Mouse (Mus musculus): ENCODE data around the gene Ntn5.

The Ntn5 gene

DNA sequence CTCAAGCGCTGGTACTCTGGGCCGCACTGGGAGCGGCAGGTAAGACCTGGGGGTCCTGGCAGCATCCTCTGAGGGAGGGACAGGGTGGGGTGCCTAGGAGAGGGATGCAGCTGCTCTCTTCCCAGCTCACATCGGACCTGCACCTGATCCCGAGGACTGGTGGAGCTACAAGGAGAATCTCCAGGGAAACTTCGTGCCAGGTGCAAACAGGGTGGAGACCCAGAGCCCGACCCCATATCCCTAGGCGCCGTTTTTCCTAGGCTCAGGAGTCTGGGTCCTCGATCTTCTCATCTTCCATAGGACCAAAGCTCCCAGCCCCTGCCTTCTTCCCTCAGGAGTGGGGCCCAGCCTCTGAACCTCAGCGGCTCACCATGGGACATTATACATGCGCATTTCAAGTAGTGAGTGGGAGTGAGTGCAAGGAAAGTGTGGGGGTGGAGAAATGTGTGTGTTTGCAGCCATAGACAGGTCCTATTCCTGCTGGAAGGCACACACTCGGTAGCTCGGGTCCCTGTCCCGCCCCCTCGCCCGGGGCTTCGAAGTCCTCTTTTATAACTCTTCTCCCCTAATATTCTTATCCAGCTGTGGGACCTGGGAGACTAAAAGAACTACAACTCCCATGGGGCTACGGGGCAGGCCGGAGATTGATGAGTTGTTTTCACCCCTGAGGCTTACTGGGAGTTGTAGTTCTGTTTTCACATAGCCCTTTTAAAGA is 16.6 kb downstream of the Ntn5 start:
- peak; percentile 89 for DNase-seq

DNA sequence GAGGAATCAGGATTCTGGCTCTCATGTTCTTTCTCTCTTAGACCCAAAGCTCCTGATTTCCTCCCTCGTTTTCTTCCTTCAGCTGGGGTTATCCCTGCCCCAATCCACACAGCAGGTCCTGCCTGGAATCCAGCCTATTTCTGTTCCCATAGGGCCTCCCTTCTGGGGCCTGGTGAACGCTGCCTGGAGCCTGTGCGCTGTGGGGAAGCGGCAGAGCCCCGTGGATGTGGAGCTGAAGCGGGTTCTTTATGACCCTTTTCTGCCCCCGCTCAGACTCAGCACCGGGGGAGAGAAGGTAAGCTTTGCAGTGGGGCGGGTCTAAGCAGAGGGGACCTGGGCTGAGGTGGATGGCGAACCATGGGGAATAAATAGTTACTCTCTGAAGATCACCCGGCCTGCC is 17.2 kb downstream of the Ntn5 start:
- DNase-seq, result no peak

DNA sequence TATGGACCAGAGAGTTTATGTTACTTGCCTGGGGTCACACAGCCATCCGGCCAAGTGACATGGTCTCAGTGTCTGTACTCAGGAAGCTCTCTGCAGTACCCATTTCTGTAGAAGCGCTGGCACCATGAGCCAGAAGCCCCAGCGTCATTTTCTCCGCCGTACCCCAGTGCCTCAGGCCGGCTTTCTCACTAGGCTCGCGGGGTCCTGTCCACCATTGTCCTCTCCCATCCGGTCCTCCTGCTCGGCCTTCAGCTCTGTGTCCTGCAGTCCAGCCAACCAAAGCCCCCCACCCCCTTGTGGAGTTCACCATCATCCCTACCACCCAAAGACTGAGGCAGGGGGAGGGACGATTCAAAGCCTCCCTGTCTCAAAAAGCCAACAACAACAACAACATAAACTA is 17.8 kb downstream of the Ntn5 start:
- no peak for DNase-seq

DNA sequence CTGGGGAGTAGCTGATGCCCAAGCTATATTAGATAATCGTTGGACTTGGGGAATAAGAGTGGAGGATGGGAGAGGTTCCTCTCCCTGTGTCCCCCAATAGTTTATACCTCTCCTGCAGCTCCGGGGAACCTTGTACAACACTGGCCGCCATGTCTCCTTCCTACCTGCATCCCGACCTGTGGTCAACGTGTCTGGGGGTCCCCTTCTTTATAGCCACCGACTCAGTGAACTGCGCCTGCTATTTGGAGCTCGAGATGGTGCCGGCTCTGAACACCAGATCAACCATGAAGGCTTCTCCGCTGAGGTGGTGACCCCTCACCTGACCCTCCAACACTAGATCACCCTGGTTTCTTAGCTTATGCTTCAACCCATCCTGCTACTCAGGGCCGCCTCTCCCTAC is 18.5 kb downstream of the Ntn5 start:
- DNase-seq, result no peak

DNA sequence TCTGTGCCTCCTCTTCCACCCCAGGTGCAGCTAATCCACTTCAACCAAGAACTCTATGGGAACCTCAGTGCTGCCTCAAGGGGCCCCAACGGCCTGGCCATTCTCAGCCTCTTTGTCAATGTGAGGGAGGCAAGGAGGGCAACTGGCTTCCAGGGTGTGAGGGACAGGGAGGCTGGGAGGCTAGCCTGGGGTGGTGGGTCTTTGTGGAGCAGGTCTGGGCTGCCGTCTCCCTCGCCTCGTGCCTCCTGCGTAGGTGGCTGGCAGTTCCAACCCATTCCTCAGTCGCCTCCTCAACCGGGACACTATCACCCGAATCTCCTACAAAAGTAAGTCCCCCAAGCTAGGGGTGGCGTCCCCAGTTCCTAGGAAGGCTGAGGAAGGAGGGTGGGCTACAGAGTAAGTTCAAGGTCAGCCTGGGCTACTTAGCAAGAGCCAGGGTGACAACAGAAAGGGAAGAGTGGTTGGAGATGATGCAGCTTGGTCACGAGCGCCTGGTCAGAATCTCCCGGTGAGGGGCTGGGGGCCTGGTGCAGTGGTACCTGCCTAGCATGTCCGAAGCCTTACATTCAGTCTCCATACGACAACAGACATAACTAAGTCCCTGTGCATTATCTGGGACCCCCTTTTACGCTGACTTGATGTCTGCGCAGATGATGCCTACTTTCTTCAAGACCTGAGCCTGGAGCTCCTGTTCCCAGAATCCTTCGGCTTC is 19.1 kb downstream of the Ntn5 start:
- no peak for DNase-seq

DNA sequence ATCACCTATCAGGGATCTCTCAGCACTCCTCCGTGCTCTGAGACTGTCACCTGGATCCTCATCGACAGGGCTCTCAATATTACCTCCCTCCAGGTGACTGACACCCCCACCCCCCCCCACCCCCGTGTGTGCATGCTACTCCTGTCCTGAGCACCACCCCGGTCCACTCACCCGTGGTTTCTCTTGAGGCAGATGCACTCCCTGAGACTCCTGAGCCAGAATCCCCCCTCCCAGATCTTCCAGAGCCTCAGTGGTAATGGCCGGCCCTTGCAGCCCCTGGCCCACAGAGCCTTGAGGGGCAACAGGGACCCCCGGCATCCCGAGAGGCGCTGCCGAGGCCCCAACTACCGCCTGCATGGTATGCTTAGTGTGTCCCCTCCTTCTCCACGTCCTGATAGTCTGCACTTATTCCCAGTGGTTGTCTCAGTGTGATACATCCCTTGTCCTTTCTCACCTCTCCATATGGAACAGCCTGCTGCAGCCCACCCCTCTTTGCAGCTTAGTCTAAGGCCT is 19.8 kb downstream of the Ntn5 start:
- DNase-seq, result no peak

DNA sequence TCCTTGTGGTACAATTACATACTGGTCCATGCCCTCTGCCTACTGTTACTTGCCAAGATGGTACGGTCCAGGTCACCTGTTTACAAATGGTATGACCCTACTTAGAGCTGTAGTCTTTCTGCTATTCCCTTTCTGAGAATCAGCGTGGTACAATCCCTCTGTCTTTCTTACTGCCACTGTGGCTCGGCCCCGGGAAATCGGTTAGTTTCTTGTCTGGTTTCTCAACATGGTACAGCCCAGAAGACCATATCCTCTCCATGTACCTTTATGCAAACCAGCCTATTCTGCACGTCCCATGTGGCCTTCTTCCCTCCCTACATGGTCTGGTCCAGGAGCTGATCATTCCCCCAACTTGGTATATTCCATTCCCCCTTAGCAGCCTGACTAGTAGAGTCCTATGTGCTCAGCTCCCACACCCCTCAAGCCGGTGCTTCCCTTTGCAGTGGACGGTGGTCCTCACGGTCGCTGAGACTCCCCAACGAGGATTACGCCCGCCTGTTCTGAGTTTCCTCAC is 20.3 kb downstream of the Ntn5 start:
- DNase-seq, result peak; percentile 78

DNA sequence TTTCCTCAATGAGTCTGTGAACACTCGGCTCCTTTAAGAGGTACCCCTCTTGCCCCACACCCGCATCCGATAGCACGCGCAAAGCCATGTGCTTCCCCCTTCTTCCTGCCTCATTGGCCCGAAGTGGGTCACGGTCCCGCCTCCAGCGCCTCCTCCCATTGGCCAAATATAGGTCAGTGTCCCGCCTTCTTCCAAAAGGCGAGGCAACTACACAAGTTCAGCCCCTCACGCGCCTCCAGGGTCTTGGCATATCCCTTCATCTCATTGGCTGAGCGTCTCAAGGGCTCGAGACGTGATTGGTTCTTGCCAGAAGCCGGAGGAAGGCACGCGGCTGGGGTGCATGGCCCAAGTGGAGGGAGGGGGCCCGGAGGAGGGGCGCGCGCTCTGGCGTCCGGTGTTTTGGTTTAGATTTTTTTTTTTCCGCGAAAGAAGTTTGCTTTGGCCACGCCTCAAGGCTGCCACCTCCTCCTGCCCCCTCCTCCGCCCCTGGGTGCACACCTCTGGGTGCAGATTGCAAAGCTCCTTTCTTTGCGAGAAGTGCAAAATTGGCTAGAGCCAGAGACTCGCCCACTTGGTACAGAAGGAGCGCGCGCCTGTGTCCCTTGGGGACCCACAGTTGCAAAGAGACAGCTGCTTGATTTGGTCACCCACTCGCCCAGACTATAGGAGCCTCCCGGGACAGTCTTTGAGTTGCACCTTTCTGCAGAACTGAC is 21.1 kb downstream of the Ntn5 start, which contains the start of gene Dbp:
Gene Dbp (plus strand): TSS at position 359 of the 713 bp plus-strand sequence.
- peak; percentile 100 for DNase-seq

DNA sequence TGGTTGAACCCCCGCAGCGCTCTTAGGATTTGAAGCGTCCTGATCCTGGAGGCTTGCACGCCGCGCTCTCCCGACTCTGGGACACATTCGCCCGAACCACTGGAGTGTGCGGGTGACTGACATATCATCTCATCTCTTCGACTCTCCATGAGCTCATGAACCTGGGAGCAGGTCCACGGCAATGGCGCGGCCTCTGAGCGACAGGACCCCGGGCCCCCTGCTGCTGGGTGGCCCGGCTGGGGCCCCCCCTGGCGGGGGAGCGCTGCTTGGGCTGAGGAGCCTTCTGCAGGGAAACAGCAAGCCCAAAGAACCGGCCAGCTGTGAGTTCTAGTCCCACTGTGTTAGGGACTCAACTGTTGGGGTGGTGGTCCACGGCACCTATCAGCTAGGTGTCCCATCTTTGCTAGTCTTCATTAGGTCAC is 21.6 kb downstream of the Ntn5 start:
- no peak for DNase-seq

DNA sequence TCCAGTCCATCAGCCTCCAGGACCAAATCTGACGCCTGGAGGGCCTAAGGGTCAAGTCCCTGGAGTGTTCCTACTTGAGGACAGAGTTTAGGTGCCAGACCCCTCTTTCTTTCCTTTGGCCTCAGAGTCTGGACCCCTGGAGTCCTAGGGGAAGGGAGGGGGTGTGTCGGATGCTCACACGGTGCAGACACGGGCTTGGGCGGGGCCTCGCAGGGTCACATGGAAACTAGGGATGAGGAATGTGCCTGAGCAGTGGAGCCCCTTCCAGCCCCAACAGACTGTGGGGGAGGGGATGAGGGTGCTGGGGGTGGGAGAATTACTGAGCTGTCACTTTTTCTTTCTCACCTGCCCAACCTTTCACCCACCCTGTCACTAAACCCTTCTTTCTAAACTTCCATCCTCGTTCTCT is 22.1 kb downstream of the Ntn5 start:
- DNase-seq, result peak; percentile 87

DNA sequence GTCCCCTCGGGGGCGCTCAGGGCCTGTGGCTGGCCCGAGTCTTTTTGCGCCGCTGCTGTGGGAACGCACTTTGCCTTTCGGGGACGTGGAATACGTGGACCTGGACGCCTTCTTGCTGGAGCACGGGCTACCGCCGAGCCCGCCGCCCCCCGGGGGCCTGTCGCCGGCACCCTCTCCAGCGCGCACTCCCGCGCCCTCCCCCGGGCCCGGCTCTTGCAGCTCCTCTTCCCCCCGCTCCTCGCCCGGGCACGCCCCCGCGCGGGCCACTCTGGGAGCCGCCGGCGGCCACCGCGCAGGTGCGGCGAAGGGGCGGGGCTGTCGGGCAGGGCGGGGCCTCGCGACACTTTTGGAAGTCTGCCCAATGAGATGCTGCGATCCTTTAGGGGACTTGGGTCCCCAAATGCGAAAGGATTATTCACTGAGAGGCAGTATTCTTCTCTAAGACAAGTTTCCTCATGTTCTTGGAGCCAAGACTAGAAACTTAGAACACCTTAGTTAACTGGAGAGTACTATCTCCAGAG is 23.0 kb downstream of the Ntn5 start:
- DNase-seq, result peak; percentile 93

DNA sequence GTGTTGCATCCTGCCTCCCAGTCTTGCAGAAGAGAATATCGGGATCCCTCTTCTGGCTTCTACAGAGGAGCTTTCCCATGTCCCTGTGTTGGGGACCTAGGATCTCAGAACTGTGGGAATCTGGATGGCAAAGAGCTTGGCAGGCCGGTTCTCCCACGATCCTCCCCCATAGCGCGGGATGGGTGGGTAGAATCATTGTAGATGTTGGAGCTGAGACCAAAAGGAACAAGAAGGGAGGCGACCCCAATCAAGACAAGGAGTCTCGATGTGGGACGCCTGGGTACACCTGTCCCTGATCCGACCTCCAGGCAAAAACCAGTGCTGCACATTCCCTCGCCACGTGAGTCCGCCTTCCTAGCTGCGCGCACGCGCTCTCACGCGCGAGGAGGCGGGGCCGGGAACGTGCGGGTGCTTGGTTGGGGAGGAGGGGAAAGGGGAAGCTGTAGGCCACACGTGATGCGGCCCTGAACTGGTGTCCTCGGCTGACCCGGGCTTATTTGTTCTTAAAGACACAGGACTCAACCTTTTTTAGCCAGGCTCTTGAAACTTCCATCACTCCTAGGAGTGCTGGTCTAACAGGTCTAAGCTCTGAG is 23.6 kb downstream of the Ntn5 start:
- peak; percentile 98 for DNase-seq

DNA sequence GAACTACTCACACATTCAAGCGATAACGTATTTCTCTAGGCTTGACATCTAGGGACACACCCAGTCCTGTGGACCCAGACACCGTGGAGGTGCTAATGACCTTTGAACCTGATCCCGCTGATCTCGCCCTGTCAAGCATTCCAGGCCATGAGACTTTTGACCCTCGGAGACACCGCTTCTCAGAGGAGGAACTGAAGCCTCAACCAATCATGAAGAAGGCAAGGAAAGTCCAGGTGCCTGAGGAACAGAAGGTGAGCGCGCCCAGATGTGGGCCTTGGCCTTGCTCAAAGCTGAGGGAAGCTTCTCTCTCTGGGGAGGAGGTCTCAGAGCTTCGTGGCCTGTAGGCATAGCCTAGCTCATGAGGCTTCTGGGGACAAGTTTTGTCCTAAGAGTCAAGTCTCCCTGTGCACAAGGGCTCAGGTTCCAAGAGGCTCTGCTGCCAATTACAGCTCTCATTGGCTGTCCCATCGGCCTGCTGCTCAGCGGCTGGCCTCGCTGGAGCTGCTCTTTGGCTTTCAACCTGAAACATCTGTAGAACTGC is 24.5 kb downstream of the Ntn5 start:
- DNase-seq, result peak; percentile 81

DNA sequence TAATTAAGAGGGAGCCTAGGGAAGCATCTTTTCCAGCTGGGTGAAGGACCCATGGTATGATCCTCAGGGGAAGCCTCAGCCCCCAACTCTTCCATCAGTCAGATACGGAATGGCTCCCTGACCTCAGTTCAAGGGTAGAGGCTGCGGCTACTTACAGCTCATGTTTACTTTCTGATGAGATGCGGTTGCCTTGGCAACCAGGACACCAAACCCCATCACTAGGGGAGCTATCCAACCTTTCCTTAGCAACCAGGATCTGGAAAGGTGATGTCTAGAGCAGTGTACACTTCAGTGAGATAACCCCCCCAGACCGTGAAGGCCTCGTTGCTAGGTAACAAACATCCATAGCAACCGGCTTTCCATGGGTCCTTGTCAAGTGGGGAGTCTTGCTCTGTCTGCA is 25.2 kb downstream of the Ntn5 start:
- no peak for DNase-seq

DNA sequence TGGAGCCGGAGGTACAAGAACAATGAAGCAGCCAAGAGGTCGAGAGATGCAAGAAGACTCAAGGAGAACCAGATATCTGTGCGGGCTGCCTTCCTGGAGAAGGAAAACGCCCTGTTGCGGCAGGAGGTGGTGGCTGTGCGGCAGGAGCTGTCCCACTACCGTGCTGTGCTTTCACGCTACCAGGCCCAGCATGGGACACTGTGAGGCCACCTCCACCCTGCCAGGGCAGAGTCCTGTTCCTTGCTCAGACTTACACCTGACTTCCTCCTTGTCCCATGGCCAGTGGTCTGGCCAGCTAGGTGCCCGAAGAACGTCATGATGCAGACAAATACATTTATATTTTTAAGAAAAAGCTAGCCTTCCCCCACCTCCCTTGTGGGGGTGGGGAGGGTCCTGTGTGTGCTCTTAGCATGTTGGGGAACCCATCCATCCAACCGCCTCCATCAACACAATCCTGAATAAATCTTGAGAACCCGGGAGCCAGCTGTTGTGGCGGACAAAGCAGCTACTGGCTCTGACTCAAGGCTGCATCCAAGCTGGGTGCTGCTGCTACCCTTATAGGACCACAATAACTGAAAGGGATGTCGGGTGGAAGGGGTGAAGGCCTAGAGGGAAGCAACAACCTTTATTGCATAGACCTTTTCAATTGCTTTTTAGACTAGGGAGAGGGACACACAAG is 26.0 kb downstream of the Ntn5 start:
- DNase-seq, result no peak

DNA sequence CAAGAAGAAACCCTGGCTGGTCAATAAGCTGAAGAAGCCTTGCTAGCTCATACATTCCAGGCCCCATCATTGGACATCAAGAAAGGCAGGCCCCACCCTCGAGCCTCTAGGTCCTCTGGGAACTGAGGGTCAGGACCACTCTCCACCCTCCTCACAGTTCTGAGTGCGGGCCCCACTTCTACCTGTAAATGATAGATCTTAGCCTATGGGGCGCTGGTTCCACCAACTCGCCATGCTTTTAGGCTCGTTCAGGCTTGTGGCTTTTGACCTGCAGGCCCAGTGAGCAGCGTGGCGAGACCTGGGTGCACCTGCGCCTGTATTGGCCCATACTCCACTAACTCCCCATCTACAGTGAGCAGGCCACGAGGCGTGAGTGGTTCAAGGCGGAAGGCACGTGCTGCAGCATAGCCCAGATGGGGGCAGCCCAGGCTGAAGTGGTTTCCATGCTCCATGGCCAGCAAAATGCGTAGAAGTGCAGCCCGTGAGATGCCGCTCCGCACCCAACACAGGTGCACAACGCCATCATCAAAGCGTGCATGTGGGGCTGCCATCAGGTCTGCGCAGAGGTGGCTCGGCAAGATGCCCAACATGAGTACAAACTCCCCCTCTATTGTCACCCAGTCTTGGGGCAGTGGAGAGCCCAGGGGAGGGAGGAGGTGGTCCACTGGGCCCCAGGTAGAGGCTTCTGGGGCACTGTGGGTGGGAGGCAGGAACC is 26.8 kb downstream of the Ntn5 start:
- DNase-seq, result no peak

DNA sequence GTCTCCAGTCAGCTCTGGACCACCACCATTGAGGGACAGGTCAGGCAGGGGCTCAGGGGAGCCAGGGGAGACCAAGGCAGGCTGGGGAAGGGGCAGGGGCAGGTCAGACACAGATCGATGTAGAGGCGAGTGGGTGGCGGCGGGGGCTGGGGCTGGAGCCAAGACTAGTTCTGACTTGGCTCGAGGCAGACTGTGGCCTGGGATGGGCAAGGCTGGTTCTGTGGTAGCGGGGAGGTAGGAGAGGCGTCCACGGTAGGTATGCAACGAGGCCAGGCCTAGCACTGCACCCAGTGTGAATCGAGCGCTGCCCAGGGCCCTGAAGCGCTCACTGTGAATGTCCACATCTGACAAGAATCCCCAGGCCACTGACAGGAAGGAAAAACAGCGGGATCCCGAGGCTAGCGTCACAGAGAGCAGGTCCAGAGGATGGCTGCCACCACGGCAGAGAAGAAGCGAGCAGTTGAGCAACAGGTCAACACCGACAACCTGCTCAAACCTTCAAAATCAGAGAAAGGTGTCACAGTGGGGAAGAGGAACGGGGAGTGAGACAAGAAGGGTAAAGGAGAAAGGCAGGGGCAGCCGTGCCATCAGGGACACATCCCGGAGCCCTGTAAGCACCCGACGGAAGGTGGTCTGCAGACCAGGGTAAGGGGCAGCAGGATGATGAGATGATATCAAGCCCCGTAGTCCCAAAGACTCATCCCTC is 27.6 kb downstream of the Ntn5 start:
- no peak for DNase-seq

DNA sequence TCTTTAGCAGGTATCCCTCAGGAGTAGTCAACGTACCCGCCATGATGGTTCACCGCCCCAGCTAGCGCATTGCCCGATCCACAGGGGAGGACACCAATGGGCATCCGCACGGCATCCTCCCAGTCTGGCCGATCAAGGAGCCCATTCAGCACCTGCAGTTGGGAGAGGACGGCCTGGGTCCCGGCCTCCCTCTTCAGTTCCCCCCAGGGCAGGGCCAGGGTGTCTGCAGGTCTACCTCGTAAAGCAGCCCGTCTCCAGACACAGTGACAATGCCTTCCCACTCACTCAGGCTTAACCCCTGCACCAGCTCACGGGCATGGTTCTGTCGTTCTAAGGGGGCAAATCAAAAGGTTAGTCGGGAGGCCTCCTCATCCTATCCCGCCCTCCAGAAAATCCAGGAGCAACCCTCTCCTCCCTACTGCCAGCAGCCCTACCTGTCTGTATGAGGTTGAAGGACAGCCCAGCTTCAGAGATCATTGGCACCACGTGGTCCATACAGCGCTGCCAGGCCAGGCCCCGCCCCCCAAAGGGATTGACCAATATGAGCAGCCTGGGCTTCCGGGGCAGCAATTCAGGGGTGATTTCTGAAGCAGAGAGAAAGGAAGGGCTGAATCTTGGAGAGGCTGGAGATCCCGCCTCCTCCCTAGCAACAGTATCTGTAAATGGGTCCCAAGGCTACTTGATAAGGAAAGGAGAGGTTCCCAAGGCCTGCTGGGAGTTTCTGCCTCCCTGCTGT is 28.4 kb downstream of the Ntn5 start:
- DNase-seq, result peak; percentile 83

DNA sequence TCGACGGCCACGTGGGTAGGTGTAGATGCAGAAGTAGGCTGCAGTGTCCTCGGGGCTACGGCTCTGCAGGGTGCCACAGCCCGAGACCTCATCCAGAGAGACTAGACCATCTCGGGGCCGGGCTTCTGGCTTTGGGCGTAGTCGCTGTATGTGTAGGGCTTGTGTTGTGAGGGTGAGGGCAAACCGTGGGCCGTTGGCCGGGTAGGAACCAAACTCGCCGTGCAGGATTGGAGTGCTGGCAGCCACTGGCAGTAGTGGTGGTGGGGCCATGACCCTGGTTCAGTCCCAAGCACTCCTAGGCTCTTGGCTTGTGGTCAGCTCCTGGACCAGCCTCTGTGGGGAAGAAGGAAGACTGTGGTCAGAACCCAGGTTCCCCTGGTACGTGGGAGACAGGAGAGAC is 29.6 kb downstream of the Ntn5 start:
- DNase-seq, result no peak
